Mouse (Mus musculus): Measurements from ENCODE around the gene Gspt1. TPM values are rescaled to one million over a fixed set of nuclear protein-coding genes. Genes with fewer than 3 reads are reported as not detected.

Gspt1 gene
- total RNA-seq, 2 experiments from 2014 or later, result 28.8 to 165 TPM

DNA sequence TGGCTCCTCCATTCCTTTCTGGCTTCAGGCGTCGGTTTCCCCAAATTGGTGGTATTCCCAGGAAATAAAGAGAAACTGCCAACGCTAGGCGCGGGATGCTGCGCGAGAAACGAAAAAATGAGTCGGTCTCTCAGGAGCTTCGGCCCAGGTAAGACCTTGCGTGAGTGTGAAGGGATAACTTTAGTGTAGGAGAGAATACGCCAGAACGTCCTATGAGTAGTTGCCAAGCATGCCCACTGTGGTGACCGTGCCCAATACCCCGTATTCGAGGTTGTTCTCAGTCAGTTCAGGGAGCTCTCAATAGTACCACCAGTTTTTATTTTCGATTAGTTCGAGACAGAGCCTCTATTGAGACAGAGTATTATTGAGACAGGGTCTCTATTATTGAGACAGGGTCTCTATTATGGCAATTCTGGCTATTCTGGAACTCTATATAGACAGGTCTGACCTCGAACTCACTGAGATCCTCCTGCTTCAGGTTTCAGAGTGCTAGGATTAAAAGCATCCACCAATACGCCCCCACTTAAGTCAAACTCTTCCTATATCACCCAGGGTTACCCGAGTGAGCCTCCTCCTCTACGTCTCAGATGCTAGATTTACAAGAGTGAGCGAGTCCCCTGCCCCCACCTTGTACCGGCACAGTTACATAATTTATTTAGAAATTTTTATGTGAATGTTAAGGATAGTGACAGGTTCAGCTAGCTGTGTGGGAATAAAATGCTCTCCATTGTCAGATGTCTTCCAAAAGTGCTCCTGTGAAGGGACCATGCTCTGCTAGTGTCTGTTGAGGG, 50.3 kb downstream of the Gspt1 start:
- ATAC-seq (replicated peaks; ENCODE audit: low FRiP score, poor library complexity, severe bottlenecking), result peak; percentile 61

GRCm38 (mm10) chr16:11202571-11203554, 51.3 kb downstream of the Gspt1 start, which contains the start of gene Rsl1d1:
Rsl1d1 (minus strand) TSS chr16:11203331.
- ATAC-seq (replicated peaks; ENCODE audit: low FRiP score, poor library complexity, severe bottlenecking), result peak; percentile 97

DNA sequence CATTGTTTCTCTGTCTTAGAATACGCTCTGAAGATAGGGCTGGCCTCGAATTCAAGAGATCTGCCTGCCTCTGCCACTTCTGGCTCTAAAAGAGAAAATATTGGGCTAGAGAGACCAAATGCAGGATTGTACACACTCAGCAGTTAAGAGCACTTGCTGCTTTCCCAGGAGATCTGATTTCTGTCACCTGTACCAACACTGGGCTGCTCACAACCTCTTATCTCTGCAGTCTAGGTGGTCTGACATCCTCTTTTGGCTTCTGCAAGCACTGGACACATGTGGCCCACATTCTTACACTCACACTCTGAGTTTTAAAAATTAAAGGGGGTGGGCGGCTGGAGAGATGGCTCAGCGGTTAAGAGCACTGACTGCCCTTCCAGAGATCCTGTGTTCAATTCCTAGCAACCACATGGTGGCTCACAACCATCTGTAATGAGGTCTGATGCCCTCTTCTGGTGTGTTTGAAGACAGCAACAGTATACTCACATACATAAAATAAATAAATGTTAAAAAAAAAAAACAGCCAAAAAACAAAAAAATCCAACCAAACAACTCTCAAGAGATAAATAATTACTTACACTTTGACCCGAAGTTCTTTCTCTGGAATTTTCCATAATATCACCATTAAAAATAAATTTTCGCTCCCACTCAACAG, 52.3 kb downstream of the Gspt1 start:
- ATAC-seq (replicated peaks; ENCODE audit: low FRiP score, poor library complexity, severe bottlenecking), result no peak

GRCm38 (mm10) chr16:11200247-11200646, 53.9 kb downstream of the Gspt1 start:
- ATAC-seq (replicated peaks; ENCODE audit: low FRiP score, poor library complexity, severe bottlenecking), result no peak

DNA sequence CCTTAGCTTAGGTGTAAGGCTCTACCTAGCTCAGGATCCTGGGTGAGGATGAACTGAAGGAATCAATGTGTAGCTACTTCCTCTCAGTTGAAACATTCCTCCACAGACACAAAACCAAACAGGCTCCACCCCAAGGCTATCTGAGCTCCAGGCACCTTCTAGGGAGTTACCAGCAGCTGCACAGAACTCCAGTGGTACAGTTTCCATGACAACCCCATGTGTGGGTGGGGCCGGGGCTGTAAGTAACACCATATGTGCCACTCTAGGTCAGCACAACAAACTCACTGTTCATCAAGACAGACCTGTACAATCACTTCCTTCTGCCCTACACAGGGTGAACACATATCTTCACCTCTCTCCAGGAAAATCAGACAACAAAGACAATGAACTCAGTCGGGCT, 55.7 kb downstream of the Gspt1 start:
- ATAC-seq (replicated peaks; ENCODE audit: low FRiP score, poor library complexity, severe bottlenecking), result peak; percentile 44; the same call in 1 of the 2 replicates

- no peak for ATAC-seq (replicated peaks; ENCODE audit: low FRiP score, poor library complexity, severe bottlenecking)
These were observed 57.1 kb downstream of the Gspt1 start for GRCm38 (mm10) chr16:11197052-11197451.

GRCm38 (mm10) chr16:11193231-11193630, 60.9 kb downstream of the Gspt1 start:
- ATAC-seq (replicated peaks; ENCODE audit: low FRiP score, poor library complexity, severe bottlenecking), result no peak

DNA sequence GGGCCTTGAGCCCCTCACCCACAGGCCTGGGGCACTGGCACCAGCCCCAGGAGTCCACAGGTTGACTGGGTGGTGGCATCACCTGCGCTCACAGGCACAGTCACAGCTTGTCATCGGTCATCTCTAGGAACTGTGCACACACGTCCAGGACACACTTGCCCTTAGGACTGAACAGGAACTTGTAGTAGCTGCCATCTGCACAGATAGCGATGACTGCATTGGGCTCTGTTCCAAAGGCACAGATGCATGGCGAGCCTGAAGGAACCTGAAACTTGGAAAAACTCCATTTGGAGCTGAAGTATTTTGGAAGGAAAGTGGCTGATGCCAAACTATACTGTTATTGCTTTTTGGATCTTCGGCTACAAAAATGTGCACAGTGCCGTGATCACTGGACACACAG, 64.0 kb downstream of the Gspt1 start:
- ATAC-seq (replicated peaks; ENCODE audit: low FRiP score, poor library complexity, severe bottlenecking), result no peak

DNA sequence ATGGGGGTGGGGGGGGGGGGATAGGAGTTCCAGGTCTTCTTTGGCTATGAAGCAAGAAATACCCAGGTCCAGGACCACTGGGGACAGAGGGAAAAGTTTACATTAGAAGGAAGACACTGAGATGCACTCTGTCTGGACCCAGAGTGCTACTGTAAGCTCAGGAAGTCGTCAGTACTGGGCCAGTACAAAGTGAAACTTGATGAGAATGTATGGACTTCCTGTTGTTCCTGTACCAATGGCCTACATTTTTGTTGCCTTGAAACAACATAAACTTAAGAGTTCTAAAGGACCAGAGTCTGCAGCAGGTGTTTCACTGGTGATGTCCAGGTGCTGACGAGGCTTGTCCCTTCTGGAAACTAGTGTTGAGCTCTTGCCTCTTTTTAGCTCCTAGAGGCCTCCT, 76.7 kb downstream of the Gspt1 start:
- no peak for ATAC-seq (replicated peaks; ENCODE audit: low FRiP score, poor library complexity, severe bottlenecking)

DNA sequence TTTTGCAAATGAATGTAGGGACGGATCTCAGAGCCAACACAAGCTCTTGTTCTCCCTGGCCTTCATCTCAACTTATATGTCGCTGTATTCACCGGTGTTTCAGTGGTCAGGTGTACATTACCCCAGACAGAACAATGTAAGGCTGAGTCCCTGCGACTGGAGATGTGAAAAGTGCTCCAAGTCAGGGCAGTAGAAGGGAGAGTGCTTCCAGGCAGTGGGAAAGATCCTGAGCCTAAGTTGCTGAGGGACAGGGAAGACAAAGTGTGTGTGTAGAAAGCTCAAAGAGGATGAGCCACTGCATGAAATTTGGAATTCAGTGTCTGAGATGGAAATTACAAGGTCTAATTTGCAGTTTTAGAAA, 77.3 kb downstream of the Gspt1 start:
- no peak for ATAC-seq (replicated peaks; ENCODE audit: low FRiP score, poor library complexity, severe bottlenecking)

- peak; percentile 92 for ATAC-seq (replicated peaks; ENCODE audit: low FRiP score, poor library complexity, severe bottlenecking)
These were observed 77.8 kb downstream of the Gspt1 start, which contains the start of gene Zc3h7a for GRCm38 (mm10) chr16:11176208-11176883. Zc3h7a (minus strand) TSS chr16:11176393.

DNA sequence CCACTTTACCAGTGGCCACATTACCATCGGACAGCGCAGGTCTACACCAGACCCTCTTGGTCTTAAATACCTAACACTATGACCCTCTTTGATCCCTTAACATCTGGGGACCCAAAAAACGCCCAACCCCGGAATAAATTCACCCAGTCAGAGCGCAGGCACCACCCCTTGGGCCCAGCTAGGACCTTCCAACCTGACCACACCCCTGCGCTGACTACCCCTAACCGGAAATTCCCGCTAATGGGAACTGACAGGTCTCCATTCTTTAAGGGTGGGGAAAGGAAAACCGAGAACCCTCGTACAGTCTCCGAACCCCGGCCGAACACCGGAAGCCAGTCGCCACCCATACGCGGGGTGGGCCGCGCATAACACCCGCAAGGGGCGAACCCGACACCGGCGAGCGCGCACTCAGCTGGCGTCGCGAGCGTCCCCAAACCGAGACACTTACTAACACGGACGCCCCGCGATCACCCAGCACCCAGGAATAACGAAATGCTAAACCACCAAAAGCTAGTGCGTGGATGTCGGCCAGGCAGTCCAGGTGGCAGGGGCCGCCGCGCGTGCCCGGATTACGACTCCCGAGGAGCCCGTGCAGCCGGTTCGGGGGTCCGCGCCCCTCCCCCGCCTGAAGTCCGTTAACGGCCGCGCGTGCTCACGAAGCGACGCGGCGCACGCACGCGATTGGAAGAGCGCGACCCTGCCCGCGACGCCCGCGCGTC, 78.5 kb downstream of the Gspt1 start:
- ATAC-seq (replicated peaks; ENCODE audit: low FRiP score, poor library complexity, severe bottlenecking), result peak; percentile 59

GRCm38 (mm10) chr16:11175100-11175488, 79.0 kb downstream of the Gspt1 start:
- ATAC-seq (replicated peaks; ENCODE audit: low FRiP score, poor library complexity, severe bottlenecking), result no peak

DNA sequence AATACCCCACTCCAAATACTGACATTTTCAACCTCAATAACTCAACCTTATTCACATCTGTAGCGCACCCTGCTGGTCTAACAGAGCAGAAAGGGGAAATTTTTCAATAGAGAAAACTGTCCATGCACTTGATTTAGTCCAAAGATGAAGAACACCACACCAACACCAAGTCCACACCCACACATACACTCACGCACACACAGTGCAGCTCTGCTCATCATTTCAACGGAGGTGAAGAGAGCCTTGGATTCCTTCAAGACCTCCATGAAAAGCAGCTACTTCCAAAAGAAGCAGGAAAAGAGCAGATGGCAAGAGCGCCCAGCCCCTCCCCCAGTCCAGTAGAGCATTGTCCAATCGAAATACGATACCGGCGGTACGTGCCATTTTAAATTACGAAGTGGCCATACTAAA, 79.4 kb downstream of the Gspt1 start:
- ATAC-seq (replicated peaks; ENCODE audit: low FRiP score, poor library complexity, severe bottlenecking), result peak; percentile 47; the same call in 1 of the 2 replicates

- no peak for ATAC-seq (replicated peaks; ENCODE audit: low FRiP score, poor library complexity, severe bottlenecking)
These were observed 82.4 kb downstream of the Gspt1 start for GRCm38 (mm10) chr16:11171679-11172078.

Measured in erythroblast, adult 5-6 weeks (primary cell).